Mouse (Mus musculus): ENCODE measurements around the gene Gm45808. TPM values are rescaled to one million over a fixed set of nuclear protein-coding genes. Genes with fewer than 3 reads are reported as not detected.
"Not testable (repeated sequence)": the region's sequence is repeated elsewhere in the genome, so short reads cannot be mapped to it uniquely, and the experiment has no call there.

Gm45808 gene
- polyA plus RNA-seq, 1 experiment, result not detected

DNA sequence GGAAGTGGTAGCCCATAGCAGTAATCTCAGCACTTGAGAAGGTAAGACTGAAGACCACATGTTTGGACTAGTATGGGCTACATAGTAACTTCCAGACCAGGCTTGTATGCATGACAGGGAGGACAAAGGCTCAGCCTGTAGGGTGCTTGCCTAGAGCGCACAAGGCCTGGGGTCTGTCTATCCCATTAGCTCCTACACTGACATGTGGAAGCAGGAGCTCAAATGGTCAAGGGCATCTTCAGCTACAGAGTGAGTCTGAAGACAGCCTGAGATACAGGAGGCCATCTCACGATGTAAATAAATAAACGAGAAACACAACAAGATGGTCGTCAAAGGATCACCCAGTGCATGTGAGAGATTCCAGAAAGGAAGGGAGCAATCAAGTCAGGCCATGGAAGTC lies 24.3 kb downstream of the Gm45808 start:
- TF ChIP-seq POLR2A (IDR thresholded peaks at IDR 0.05; ENCODE audit: low read depth, low read length) (no peak), CTCF (IDR thresholded peaks at IDR 0.05; ENCODE audit: borderline replicate concordance, insufficient read depth, low read length) (no peak)
- Histone ChIP-seq H3K4me3 (ENCODE audit: insufficient read depth, low read length) (no peak overlapping the region), H3K4me1 (ENCODE audit: control insufficient read depth, insufficient read depth, low read length) (peaks cover 12% of the 10 kb centered on the region), H3K27ac (ENCODE audit: insufficient read depth, low read length) (peak overlapping the region; percentile 73)

DNA sequence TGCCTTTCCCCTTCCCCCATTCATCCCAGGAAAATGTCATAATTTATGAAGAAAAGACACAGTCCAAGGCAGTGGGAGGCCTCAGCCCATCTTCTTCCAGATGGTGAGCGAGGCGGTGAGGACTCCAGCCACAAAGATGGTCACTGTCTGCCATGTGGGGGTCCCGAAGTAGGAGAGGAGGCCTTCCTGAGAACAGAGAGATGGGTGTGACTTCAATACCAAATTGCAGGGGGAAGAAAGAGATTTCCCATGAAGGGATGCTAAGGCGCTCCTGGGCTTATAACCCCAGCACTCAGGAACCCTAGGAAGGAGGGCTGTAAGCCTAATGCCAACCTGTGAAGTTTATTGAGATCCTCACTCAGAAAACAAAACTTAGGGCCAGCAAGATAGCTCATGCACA lies 24.8 kb downstream of the Gm45808 start:
- Histone ChIP-seq H3K4me1 (ENCODE audit: control insufficient read depth, insufficient read depth, low read length) (peaks cover 12% of the 10 kb centered on the region), H3K27ac (ENCODE audit: insufficient read depth, low read length) (peak overlapping the region; percentile 73), H3K4me3 (ENCODE audit: insufficient read depth, low read length) (no peak overlapping the region)
- no peak for TF ChIP-seq POLR2A (IDR thresholded peaks at IDR 0.05; ENCODE audit: low read depth, low read length)

DNA sequence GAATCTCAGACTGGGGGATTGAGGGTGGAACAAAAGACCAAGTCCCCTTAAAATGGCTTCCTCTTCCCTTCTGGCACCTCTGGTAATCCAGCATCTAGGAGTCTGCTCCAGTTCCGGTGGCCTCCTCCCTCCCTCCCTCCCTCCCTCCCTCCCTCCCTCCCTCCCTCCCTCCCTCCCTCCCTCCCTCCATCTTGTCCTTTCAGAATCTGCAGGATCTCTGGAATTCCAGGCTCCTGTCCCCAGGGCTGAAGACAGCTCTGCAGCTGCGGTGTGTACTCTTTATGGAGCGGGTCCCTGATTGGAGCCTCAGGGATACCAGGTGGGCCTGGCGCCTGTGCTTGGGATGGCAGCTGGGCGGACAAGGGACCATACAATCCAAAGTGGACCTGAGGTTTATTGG lies 25.3 kb downstream of the Gm45808 start:
- H3K4me3 ChIP-seq (ENCODE audit: insufficient read depth, low read length), result no peak overlapping the region
- TF ChIP-seq POLR2A (IDR thresholded peaks at IDR 0.05; ENCODE audit: low read depth, low read length) (no peak), CTCF (IDR thresholded peaks at IDR 0.05; ENCODE audit: borderline replicate concordance, insufficient read depth, low read length) (no peak)
- H3K27ac ChIP-seq (ENCODE audit: insufficient read depth, low read length), result peak overlapping the region; percentile 96
- H3K4me1 ChIP-seq (ENCODE audit: control insufficient read depth, insufficient read depth, low read length), result peaks cover 12% of the 10 kb centered on the region

DNA sequence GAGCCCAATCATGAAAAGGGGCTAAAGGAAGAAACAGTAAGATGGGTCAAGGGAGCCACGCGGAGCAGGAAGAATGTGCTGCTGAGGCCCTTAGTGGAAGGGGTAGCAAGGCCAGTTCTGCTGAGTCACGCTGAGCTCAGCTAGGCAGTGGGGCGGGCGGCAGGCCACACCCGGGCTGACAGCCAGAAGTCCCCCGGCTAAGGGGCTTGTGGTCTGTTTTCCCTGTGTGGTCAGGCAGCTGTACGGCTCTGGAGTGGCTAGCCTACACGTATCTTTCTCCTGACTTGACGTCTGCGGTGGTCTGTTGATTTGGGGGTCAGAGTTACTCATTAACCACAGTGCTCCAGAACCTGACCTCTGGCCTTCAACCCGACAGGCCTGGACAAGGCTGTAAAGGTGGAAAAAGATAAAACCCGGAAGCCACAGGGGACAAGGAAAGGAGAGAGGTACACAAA lies 25.7 kb downstream of the Gm45808 start:
- peaks cover 12% of the 10 kb centered on the region for H3K4me1 ChIP-seq (ENCODE audit: control insufficient read depth, insufficient read depth, low read length)
- H3K27ac ChIP-seq (ENCODE audit: insufficient read depth, low read length), result peak overlapping the region; percentile 96
- no peak overlapping the region for H3K4me3 ChIP-seq (ENCODE audit: insufficient read depth, low read length)
- no peak for TF ChIP-seq CTCF (IDR thresholded peaks at IDR 0.05; ENCODE audit: borderline replicate concordance, insufficient read depth, low read length)
- peak; percentile 53; the same call in 1 of the 2 replicates for TF ChIP-seq POLR2A (IDR thresholded peaks at IDR 0.05; ENCODE audit: low read depth, low read length)

DNA sequence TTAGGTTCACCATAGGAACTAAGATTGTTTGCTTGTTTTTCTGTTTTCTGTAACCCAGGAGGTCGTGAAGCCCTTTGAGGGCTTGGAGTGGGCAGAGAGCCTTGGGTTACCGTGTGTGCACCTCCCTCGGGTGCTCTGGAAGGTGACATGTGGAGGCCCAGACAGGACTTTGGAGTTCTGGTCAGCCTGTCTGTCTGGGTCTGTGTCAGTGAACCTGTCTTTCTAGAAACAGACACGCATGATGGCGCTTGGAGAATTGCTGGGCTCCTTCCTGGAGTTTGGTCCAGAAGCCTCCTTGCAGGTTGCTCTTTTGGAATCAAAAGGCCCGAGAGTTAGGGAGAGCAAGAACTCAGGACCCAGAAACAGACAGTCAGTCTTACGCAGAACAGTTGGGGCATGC lies 26.2 kb downstream of the Gm45808 start:
- Histone ChIP-seq H3K27ac (ENCODE audit: insufficient read depth, low read length) (peak overlapping the region; percentile 96), H3K4me1 (ENCODE audit: control insufficient read depth, insufficient read depth, low read length) (peaks cover 12% of the 10 kb centered on the region), H3K4me3 (ENCODE audit: insufficient read depth, low read length) (no peak overlapping the region)
- no peak for TF ChIP-seq CTCF (IDR thresholded peaks at IDR 0.05; ENCODE audit: borderline replicate concordance, insufficient read depth, low read length)
- no peak for TF ChIP-seq POLR2A (IDR thresholded peaks at IDR 0.05; ENCODE audit: low read depth, low read length)

DNA sequence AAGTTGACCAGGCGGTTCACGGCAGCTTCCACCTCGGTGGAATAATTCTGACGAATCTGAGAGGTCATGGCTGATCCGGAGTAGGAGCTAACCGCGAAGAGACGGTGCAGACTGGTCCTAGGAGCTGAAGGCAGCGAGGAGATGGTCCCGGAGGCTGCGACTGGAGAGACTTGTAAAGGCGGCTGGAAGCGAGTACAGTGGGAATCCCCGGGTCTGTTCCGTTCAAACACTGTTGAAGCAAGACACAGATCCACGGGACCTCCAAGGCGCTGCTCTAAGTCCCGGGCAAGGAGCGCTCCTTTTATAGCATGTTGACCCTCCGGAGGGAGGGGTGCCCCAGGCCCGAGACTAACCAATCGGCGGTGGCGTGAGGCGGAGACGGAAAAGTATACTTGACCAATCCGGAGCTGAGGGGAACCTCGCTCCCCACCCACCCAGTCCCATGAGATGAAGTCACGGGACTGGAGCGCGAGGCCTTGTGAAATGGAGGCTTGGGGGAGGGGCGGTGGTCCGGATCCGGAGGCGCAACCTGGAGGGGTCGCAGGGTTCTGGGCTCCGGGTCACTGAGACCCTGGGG lies 27.0 kb downstream of the Gm45808 start, which contains the start of gene Ftl1:
Gene Ftl1 (minus strand): TSS at position 321 of the 577 bp plus-strand sequence.
- H3K4me3 ChIP-seq (ENCODE audit: insufficient read depth, low read length), result peak within 1 kb of the TSS; percentile 67
- peak within 1 kb of the TSS; percentile 96 for H3K27ac ChIP-seq (ENCODE audit: insufficient read depth, low read length)
- TF ChIP-seq POLR2A (IDR thresholded peaks at IDR 0.05; ENCODE audit: low read depth, low read length), result peak; percentile 86
- H3K4me1 ChIP-seq (ENCODE audit: control insufficient read depth, insufficient read depth, low read length), result not testable (repeated sequence)

DNA sequence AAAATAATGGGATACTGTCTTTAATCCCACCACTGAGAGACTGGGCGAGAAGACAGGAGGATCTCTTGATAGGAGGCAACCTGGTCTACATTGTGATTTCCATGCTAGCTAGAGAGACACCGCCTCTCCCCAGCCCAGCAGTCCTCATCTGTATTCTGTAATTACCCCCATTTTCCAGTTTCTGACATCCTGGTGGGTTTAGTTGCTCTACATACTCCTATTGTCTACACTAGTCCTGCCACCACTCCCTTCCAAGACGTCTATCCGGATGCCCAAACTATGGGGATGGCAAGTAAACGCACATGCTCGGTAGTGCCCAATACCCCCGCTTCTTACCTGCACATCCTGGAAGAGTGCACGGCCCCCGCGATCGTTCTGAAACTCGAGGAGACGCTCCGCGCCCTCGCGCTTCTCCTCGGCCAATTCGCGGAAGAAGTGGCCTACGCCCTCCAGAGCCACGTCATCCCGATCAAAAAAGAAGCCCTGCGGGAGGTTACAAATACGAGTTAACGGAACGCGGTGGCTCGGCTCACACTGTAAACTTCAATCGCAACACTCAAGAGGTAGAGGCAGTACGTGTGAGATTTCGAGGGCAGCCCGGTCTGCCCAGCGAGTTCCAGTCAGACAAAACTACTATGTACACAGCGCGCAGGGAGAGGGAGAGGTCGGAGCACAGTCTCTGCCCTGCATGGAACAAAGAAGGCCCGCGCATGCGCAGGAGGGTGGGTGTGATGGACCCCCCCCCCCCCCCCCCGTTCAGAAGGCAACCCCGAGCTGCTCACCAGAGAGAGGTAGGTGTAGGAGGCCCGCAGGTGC lies 27.7 kb downstream of the Gm45808 start:
- TF ChIP-seq CTCF (IDR thresholded peaks at IDR 0.05; ENCODE audit: borderline replicate concordance, insufficient read depth, low read length) (no peak), POLR2A (IDR thresholded peaks at IDR 0.05; ENCODE audit: low read depth, low read length) (peak; percentile 68)
- Histone ChIP-seq H3K4me1 (ENCODE audit: control insufficient read depth, insufficient read depth, low read length) (peaks cover 9% of the 10 kb centered on the region), H3K27ac (ENCODE audit: insufficient read depth, low read length) (peak overlapping the region; percentile 73), H3K4me3 (ENCODE audit: insufficient read depth, low read length) (peak overlapping the region; percentile 67)

DNA sequence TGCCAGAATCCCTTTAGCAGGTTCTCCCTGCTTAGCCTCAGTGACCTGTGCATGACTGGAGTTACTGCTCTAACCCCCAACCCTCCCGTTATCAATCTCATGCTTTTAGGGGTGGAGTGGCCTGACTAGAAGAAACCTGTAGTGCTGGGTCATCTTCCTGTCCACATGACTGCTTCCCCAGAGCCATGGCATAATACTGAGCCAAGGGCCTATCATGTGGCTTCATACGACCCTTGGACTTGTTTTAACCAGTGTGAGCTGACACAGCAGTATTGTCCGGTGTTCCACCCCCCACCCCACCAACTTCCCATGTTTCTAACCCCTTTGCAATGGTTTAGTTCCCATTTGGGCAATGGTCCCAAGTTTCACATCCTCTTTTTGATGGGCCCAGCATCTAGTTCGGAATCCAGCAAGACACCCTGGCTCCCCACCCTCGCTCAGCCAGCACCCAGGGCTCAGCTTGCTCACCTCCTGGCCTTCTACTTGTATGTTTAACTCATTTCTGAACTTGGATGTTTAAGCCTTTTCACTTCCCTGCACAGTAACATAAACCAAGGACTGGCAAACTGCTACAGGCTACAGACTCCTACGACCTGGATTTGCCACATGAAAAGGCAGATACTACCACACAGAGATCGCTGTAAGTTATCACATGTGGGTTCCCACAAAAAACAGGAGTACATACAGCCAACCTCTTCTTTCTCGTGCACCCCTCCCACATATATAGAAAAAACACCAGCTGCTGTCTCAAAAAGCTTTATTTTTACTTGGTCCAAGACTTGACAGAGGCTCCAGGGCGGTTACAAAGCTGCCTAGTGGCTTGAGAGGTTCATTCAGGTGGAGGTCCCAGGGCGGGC lies 29.2 kb downstream of the Gm45808 start:
- no peak for TF ChIP-seq CTCF (IDR thresholded peaks at IDR 0.05; ENCODE audit: borderline replicate concordance, insufficient read depth, low read length)
- TF ChIP-seq POLR2A (IDR thresholded peaks at IDR 0.05; ENCODE audit: low read depth, low read length), result peak; percentile 85
- peak overlapping the region; percentile 73 for H3K27ac ChIP-seq (ENCODE audit: insufficient read depth, low read length)
- H3K4me1 ChIP-seq (ENCODE audit: control insufficient read depth, insufficient read depth, low read length), result peaks cover 5% of the 10 kb centered on the region; the same call in 1 of the 2 replicates
- peak overlapping the region; percentile 67 for H3K4me3 ChIP-seq (ENCODE audit: insufficient read depth, low read length)

DNA sequence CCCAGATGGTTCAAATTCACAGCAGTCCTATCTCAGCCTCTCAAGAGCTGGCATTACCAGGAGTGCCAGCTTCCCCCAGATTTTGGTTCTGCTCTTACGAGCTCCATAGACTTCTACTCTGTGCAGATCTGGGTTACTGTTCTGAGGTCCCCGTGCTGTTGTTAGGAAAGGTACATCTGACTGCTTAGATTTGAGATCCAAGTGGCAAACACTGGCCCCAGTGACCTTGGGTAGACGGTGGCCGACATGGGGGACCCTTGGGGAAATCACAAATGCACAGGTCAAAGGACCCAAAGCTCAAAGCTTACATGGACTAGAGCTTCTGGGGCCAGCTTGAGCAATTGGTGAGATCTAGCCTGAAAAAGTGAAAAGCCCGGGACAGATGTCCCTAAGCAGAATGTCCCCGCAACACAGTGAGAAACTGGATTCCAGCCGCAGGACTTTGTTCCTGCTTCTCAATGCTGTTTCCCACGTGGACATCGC lies 29.8 kb downstream of the Gm45808 start:
- no peak; the same call in 1 of the 2 replicates for TF ChIP-seq POLR2A (IDR thresholded peaks at IDR 0.05; ENCODE audit: low read depth, low read length)
- no peak for TF ChIP-seq CTCF (IDR thresholded peaks at IDR 0.05; ENCODE audit: borderline replicate concordance, insufficient read depth, low read length)
- Histone ChIP-seq H3K4me3 (ENCODE audit: insufficient read depth, low read length) (peak overlapping the region; percentile 67), H3K4me1 (ENCODE audit: control insufficient read depth, insufficient read depth, low read length) (peaks cover 5% of the 10 kb centered on the region; the same call in 1 of the 2 replicates), H3K27ac (ENCODE audit: insufficient read depth, low read length) (peak overlapping the region; percentile 73)

Data from embryonic fibroblast, embryonic 13.5 days (primary cell).